Mouse (Mus musculus): ENCODE data around the gene Zfp74. TPM values are rescaled to one million over a fixed set of nuclear protein-coding genes. Genes with fewer than 3 reads are reported as not detected.
"Not testable (repeated sequence)": the region's sequence is repeated elsewhere in the genome, so short reads cannot be mapped to it uniquely, and the experiment has no call there.

Zfp74 gene
- total and polyA plus RNA-seq, 2 experiments, result 2.6 to 2.7 TPM

GRCm38 (mm10) chr7:29982341-29982740, 28.5 kb upstream of the Zfp74 start:
- Histone ChIP-seq H3K36me3 (ENCODE audit: control insufficient read depth, insufficient read depth, low read length) (peaks cover 2% of the 10 kb centered on the region; the same call in 1 of the 2 replicates), H3K4me1 (ENCODE audit: control insufficient read depth, insufficient read depth, low read length) (peaks cover 14% of the 10 kb centered on the region), H3K79me2 (ENCODE audit: control insufficient read depth, insufficient read depth, low read length) (peaks cover 1% of the 10 kb centered on the region; the same call in 1 of the 2 replicates), H3K4me3 (ENCODE audit: insufficient read depth, low read depth, low read length) (no peak overlapping the region), H3K27me3 (ENCODE audit: control insufficient read depth, insufficient read depth, low read length) (no peaks in the 10 kb centered on the region), H3K27ac (replicated peaks; ENCODE audit: insufficient read depth, low read depth, low read length) (no peak overlapping the region), H3K9ac (ENCODE audit: low read depth, low read length) (no peak overlapping the region)
- TF ChIP-seq CTCF (IDR thresholded peaks at IDR 0.05; ENCODE audit: low read depth, low read length), result no peak
- no peak for TF ChIP-seq POLR2A (IDR thresholded peaks at IDR 0.05; ENCODE audit: extremely low read depth, insufficient read depth, low read length)
- no peak for DNase-seq (ENCODE audit: extremely low read depth, low read depth, low spot score)
- 74% methylated on average over 4 of the region's 4 CpGs for WGBS

GRCm38 (mm10) chr7:29981860-29982259, 28.0 kb upstream of the Zfp74 start:
- Histone ChIP-seq H3K27me3 (ENCODE audit: control insufficient read depth, insufficient read depth, low read length) (no peaks in the 10 kb centered on the region), H3K9ac (ENCODE audit: low read depth, low read length) (no peak overlapping the region), H3K4me3 (ENCODE audit: insufficient read depth, low read depth, low read length) (no peak overlapping the region), H3K79me2 (ENCODE audit: control insufficient read depth, insufficient read depth, low read length) (no peaks in the 10 kb centered on the region; the same call in 1 of the 2 replicates), H3K27ac (replicated peaks; ENCODE audit: insufficient read depth, low read depth, low read length) (no peak overlapping the region), H3K4me1 (ENCODE audit: control insufficient read depth, insufficient read depth, low read length) (peaks cover 10% of the 10 kb centered on the region), H3K36me3 (ENCODE audit: control insufficient read depth, insufficient read depth, low read length) (no peaks in the 10 kb centered on the region)
- TF ChIP-seq CTCF (IDR thresholded peaks at IDR 0.05; ENCODE audit: low read depth, low read length) (no peak), POLR2A (IDR thresholded peaks at IDR 0.05; ENCODE audit: extremely low read depth, insufficient read depth, low read length) (no peak)
- WGBS, result 83% methylated on average over 3 of the region's 3 CpGs
- DNase-seq (ENCODE audit: extremely low read depth, low read depth, low spot score), result no peak

- Histone ChIP-seq H3K79me2 (ENCODE audit: control insufficient read depth, insufficient read depth, low read length) (no peaks in the 10 kb centered on the region; the same call in 1 of the 2 replicates), H3K4me3 (ENCODE audit: insufficient read depth, low read depth, low read length) (no peak overlapping the region), H3K27me3 (ENCODE audit: control insufficient read depth, insufficient read depth, low read length) (no peaks in the 10 kb centered on the region), H3K36me3 (ENCODE audit: control insufficient read depth, insufficient read depth, low read length) (no peaks in the 10 kb centered on the region), H3K27ac (replicated peaks; ENCODE audit: insufficient read depth, low read depth, low read length) (no peak overlapping the region), H3K9ac (ENCODE audit: low read depth, low read length) (no peak overlapping the region), H3K4me1 (ENCODE audit: control insufficient read depth, insufficient read depth, low read length) (peaks cover 8% of the 10 kb centered on the region)
- TF ChIP-seq POLR2A (IDR thresholded peaks at IDR 0.05; ENCODE audit: extremely low read depth, insufficient read depth, low read length), result no peak
- TF ChIP-seq CTCF (IDR thresholded peaks at IDR 0.05; ENCODE audit: low read depth, low read length), result 0 out of 2 replicates have a peak, but pooled peaks have one; percentile 9
- no peak for DNase-seq (ENCODE audit: extremely low read depth, low read depth, low spot score)
- WGBS, result 59% methylated on average over 5 of the region's 5 CpGs
Observed at GRCm38 (mm10) chr7:29981455-29981854, 27.6 kb upstream of the Zfp74 start.

GRCm38 (mm10) chr7:29980761-29981160, 26.9 kb upstream of the Zfp74 start:
- no peak for TF ChIP-seq POLR2A (IDR thresholded peaks at IDR 0.05; ENCODE audit: extremely low read depth, insufficient read depth, low read length)
- no peak for TF ChIP-seq CTCF (IDR thresholded peaks at IDR 0.05; ENCODE audit: low read depth, low read length)

GRCm38 (mm10) chr7:29970686-29971085, 16.8 kb upstream of the Zfp74 start:
- Histone ChIP-seq H3K79me2 (ENCODE audit: control insufficient read depth, insufficient read depth, low read length) (no peaks in the 10 kb centered on the region), H3K9ac (ENCODE audit: low read depth, low read length) (no peak overlapping the region), H3K36me3 (ENCODE audit: control insufficient read depth, insufficient read depth, low read length) (no peaks in the 10 kb centered on the region), H3K27me3 (ENCODE audit: control insufficient read depth, insufficient read depth, low read length) (no peaks in the 10 kb centered on the region), H3K4me1 (ENCODE audit: control insufficient read depth, insufficient read depth, low read length) (no peaks in the 10 kb centered on the region), H3K4me3 (ENCODE audit: insufficient read depth, low read depth, low read length) (no peak overlapping the region), H3K27ac (replicated peaks; ENCODE audit: insufficient read depth, low read depth, low read length) (no peak overlapping the region)
- 70% methylated on average over 9 of the region's 9 CpGs for WGBS
- TF ChIP-seq POLR2A (IDR thresholded peaks at IDR 0.05; ENCODE audit: extremely low read depth, insufficient read depth, low read length) (no peak), CTCF (IDR thresholded peaks at IDR 0.05; ENCODE audit: low read depth, low read length) (no peak)
- peak; percentile 54 for DNase-seq (ENCODE audit: extremely low read depth, low read depth, low spot score)

More at GRCm38 (mm10) chr7:29980761-29981160, 26.9 kb upstream of the Zfp74 start:
- Histone ChIP-seq H3K27ac (replicated peaks; ENCODE audit: insufficient read depth, low read depth, low read length) (no peak overlapping the region), H3K79me2 (ENCODE audit: control insufficient read depth, insufficient read depth, low read length) (no peaks in the 10 kb centered on the region; the same call in 1 of the 2 replicates), H3K9ac (ENCODE audit: low read depth, low read length) (no peak overlapping the region), H3K27me3 (ENCODE audit: control insufficient read depth, insufficient read depth, low read length) (no peaks in the 10 kb centered on the region), H3K4me1 (ENCODE audit: control insufficient read depth, insufficient read depth, low read length) (peaks cover 6% of the 10 kb centered on the region), H3K4me3 (ENCODE audit: insufficient read depth, low read depth, low read length) (no peak overlapping the region), H3K36me3 (ENCODE audit: control insufficient read depth, insufficient read depth, low read length) (no peaks in the 10 kb centered on the region)
- DNase-seq (ENCODE audit: extremely low read depth, low read depth, low spot score), result no peak
- 83% methylated on average over 1 of the region's 1 CpGs for WGBS

- not testable (repeated sequence) for H3K36me3 ChIP-seq (ENCODE audit: control insufficient read depth, insufficient read depth, low read length); H3K9ac ChIP-seq (ENCODE audit: low read depth, low read length); H3K4me3 ChIP-seq (ENCODE audit: insufficient read depth, low read depth, low read length); H3K27me3 ChIP-seq (ENCODE audit: control insufficient read depth, insufficient read depth, low read length); H3K4me1 ChIP-seq (ENCODE audit: control insufficient read depth, insufficient read depth, low read length); DNase-seq (ENCODE audit: extremely low read depth, low read depth, low spot score); H3K27ac ChIP-seq (replicated peaks; ENCODE audit: insufficient read depth, low read depth, low read length); H3K79me2 ChIP-seq (ENCODE audit: control insufficient read depth, insufficient read depth, low read length)
- WGBS, result 50% methylated on average over 39 of the region's 39 CpGs
Observed at GRCm38 (mm10) chr7:29965115-29965810, 11.4 kb upstream of the Zfp74 start.

All from liver, adult 2 months (tissue).